In genomic region chr5:44863887-44864286, GRCm38 (mm10) we compare ENCODE assay signal across 11 mouse cellular contexts.
"Had no signal": no experiment of that assay in that cellular context is flagged by ENCODE, and none has a peak within 500 bp of the region (broad histone marks: within the 10 kb centered on the region; RNA-seq: fewer than 3 reads in every experiment).

No protein-coding gene starts in this region.

- H3K36me3 ChIP-seq: kidney, embryonic 15.5 days; liver, embryonic 13.5 days had no signal

- H3K4me3 ChIP-seq: kidney, embryonic 15.5 days; liver, embryonic 13.5 days had no signal

- H3K4me2 ChIP-seq: kidney, embryonic 15.5 days; liver, embryonic 13.5 days had no signal

- H3K9me3 ChIP-seq: kidney, embryonic 15.5 days; liver, embryonic 13.5 days had no signal

- H3K4me1 ChIP-seq: kidney, embryonic 15.5 days; liver, embryonic 13.5 days had no signal

- H3K27ac ChIP-seq: kidney, embryonic 15.5 days; liver, embryonic 13.5 days had no signal

- H3K9ac ChIP-seq: kidney, embryonic 15.5 days; liver, embryonic 13.5 days had no signal

- H3K27me3 ChIP-seq: kidney, embryonic 15.5 days; liver, embryonic 13.5 days had no signal

- DNase-seq: kidney, adult 11 months; kidney, adult 8-10 months; kidney, postnatal 14 days; kidney, postnatal 4 days; liver, embryonic 13.5 days; lung, adult 2 months; lung, postnatal 14 days; lung, postnatal 4 days; thymus, adult 18-20 months; thymus, postnatal 36 days had no signal
